Mouse (Mus musculus) mouse embryonic stem cell (cell line): Measurements from ENCODE around the gene Nap1l4.

Experiments used
- in situ Hi-C, 2 experiments: fragments of 300-500 bp; cut with MboI; formaldehyde crosslinking; loops; 1 replicate in 1 of 2; 3 replicates in 1 of 2; pipeline ENCODE4 v1.14.3; 2019 to 2020; ENCODE audit warnings: low sequenced_read_pairs in 2 of 2, low pct_unique_long_range_greater_than_20kb in 1 of 2, mixed read lengths in 1 of 2; ENCODE audit not compliant: unreplicated experiment in 1 of 2

Nap1l4 gene

GRCm38 (mm10) chr7:143495104-143495961 is 53.6 kb downstream of the Nap1l4 start:
- in situ Hi-C loops: no loop called here

GRCm38 (mm10) chr7:143493616-143494126 is 55.2 kb downstream of the Nap1l4 start:
- in situ Hi-C loops: no loop called here

- in situ Hi-C loops: no loop called here
These were observed 59.2 kb downstream of the Nap1l4 start for GRCm38 (mm10) chr7:143489735-143490134.

- in situ Hi-C loops: no loop called here
These were observed 66.4 kb downstream of the Nap1l4 start for GRCm38 (mm10) chr7:143482541-143482940.

GRCm38 (mm10) chr7:143481806-143482387 is 67.0 kb downstream of the Nap1l4 start:
- in situ Hi-C loops: no loop called here

GRCm38 (mm10) chr7:143480498-143480897 is 68.4 kb downstream of the Nap1l4 start:
- in situ Hi-C loops: no loop called here

GRCm38 (mm10) chr7:143477800-143478199 is 71.1 kb downstream of the Nap1l4 start:
- in situ Hi-C loops: no loop called here

- in situ Hi-C loops: no loop called here
These were observed 72.1 kb downstream of the Nap1l4 start for GRCm38 (mm10) chr7:143476702-143477335.

GRCm38 (mm10) chr7:143475876-143476275 is 73.0 kb downstream of the Nap1l4 start:
- in situ Hi-C loops: no loop called here

GRCm38 (mm10) chr7:143474811-143475210 is 74.1 kb downstream of the Nap1l4 start:
- in situ Hi-C loops: no loop called here

GRCm38 (mm10) chr7:143473347-143474101 is 75.4 kb downstream of the Nap1l4 start, which contains the start of gene Slc22a18:
Gene Slc22a18 (plus strand): TSS chr7:143473736.
- in situ Hi-C loops: no loop called here

- in situ Hi-C loops: loop anchor here (5.0 kb wide), 2 partner anchors 313 to 318 kb away; no protein-coding TSS in a partner anchor
These were observed 79.0 kb downstream of the Nap1l4 start for GRCm38 (mm10) chr7:143469946-143470345.

GRCm38 (mm10) chr7:143467714-143468113 is 81.2 kb downstream of the Nap1l4 start:
- in situ Hi-C loops: loop anchor here (5.0 kb wide), 2 partner anchors 310 to 315 kb away; no protein-coding TSS in a partner anchor

GRCm38 (mm10) chr7:143466099-143466677 is 82.7 kb downstream of the Nap1l4 start:
- in situ Hi-C loops: loop anchor here (5.0 kb wide), 2 partner anchors 309 to 314 kb away; no protein-coding TSS in a partner anchor

- in situ Hi-C loops: loop anchor here (5.0 kb wide), 2 partner anchors 308 to 313 kb away; no protein-coding TSS in a partner anchor
These were observed 83.9 kb downstream of the Nap1l4 start for GRCm38 (mm10) chr7:143464811-143465560.

- in situ Hi-C loops: no loop called here
These were observed 85.0 kb downstream of the Nap1l4 start for GRCm38 (mm10) chr7:143463865-143464415.
